Mouse (Mus musculus): ENCODE results near the gene Olig1. TPM values are rescaled to one million over a fixed set of nuclear protein-coding genes. Genes with fewer than 3 reads are reported as not detected.
A peak's percentile ranks its signal among the peaks of the same experiment; 100 is the strongest.

Olig1 gene
- 3.8 and 6.4 TPM in 2 replicates for polyA plus RNA-seq (2015; fragmentation: Nextera tagmentation; extraction: Ambion mirVana)

- Histone ChIP-seq H3K9me3 (replicated peaks) (no peaks in the 10 kb centered on the region), H3K36me3 (no peaks in the 10 kb centered on the region), H3K4me1 (peaks cover 29% of the 10 kb centered on the region), H3K27me3 (peaks cover 95% of the 10 kb centered on the region), H3K4me2 (replicated peaks) (peak within 1 kb of the TSS; percentile 73), H3K9ac (no peak within 1 kb of the TSS), H3K27ac (replicated peaks) (no peak within 1 kb of the TSS), H3K4me3 (replicated peaks) (peak within 1 kb of the TSS; percentile 40)
- WGBS = under 1% methylated on average over 64 of the region's 64 CpGs
- ATAC-seq (ENCODE audit: insufficient number of reproducible peaks, low FRiP score, low TSS enrichment, low read depth) = 0 out of 2 replicates have a peak, but pooled peaks have one; percentile 75
These were observed at the start of gene Olig1 for GRCm38 (mm10) chr16:91269468-91270211. TSS of gene Olig1 (plus strand) at chr16:91269772.

DNA sequence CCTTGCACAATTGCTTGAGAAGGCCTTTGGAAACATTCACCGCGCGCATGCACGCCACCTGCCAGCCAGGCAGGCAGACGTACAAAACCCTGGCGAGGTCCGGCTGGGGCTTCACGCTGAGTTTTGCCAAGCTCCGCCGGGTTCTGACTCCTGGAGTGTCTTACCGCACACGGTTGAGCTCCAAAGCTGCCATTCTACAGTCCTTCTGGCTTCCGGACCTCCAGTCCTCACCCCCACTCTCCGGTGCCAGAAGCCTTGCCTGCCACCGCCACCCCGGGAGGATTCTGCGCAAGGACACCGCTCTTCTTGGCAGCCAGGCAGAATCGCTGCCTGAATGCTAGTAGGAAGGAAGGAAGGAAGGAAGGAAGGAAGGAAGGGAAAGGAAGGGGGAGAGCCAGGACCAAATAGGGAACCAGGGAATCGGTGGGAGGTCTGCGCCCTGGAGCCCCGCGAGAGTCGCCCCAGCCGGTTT, 47.4 kb upstream of the Olig1 start:
- H3K4me2 ChIP-seq (replicated peaks) = peak overlapping the region; percentile 33
- 1% methylated on average over 25 of the region's 25 CpGs for WGBS
- peak overlapping the region; percentile 19; the same call in 1 of the 2 replicates for H3K4me3 ChIP-seq (replicated peaks)

GRCm38 (mm10) chr16:91222643-91223271, 46.8 kb upstream of the Olig1 start:
- H3K4me1 ChIP-seq = peaks cover 54% of the 10 kb centered on the region
- H3K36me3 ChIP-seq = no peaks in the 10 kb centered on the region
- no peak overlapping the region for H3K27ac ChIP-seq (replicated peaks)
- H3K9ac ChIP-seq = no peak overlapping the region
- ATAC-seq (ENCODE audit: insufficient number of reproducible peaks, low FRiP score, low TSS enrichment, low read depth) = no peak
- peak overlapping the region; percentile 19; the same call in 1 of the 2 replicates for H3K4me3 ChIP-seq (replicated peaks)
- H3K4me2 ChIP-seq (replicated peaks) = peak overlapping the region; percentile 33
- WGBS = under 1% methylated on average over 27 of the region's 27 CpGs
- H3K27me3 ChIP-seq = peaks cover 99% of the 10 kb centered on the region
- 0 out of 2 replicates have a peak, but pooled peaks cover 3% of the 10 kb centered on the region for H3K9me3 ChIP-seq (replicated peaks)

More for the DNA sequence above, 47.4 kb upstream of the Olig1 start:
- Histone ChIP-seq H3K27me3 (peaks cover 98% of the 10 kb centered on the region), H3K4me1 (peaks cover 51% of the 10 kb centered on the region), H3K36me3 (no peaks in the 10 kb centered on the region), H3K9me3 (replicated peaks) (0 out of 2 replicates have a peak, but pooled peaks cover 3% of the 10 kb centered on the region), H3K27ac (replicated peaks) (no peak overlapping the region), H3K9ac (no peak overlapping the region)
- ATAC-seq (ENCODE audit: insufficient number of reproducible peaks, low FRiP score, low TSS enrichment, low read depth) = no peak

DNA sequence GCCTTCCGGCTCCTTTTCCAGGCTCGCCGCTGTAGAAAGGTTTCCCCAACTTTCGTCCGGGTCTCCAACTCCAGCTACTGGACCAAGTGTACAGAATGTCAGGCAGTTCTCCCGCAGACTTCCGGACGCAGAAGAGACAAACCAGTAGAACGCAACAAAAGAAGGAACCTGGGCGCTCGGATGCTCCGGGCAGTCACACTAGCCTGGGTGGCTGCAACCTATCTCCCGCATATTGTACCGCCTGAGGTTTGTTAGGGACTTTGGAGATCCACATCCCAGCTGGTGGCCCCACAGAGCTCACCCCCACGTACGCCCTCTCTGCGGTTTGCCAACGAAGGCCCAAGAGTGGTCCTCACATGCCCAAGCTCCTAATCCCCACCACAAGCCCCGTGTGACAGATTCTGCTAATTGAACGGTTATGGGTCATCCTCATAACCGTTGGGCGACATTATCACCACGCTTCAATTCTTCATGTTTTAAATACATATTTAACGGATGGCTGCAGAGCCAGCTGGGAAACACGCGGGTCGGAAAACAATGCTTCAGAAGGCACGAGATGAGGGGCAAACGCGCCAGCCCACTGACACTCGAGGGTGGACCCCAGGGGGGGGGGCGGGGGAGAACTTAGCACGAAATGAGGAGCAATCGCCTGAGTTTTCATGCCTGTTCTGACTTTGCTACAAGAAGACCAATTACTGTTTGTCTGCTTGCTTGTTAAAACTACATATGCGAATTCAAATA, 46.1 kb upstream of the Olig1 start:
- H3K36me3 ChIP-seq = no peaks in the 10 kb centered on the region
- H3K27ac ChIP-seq (replicated peaks) = no peak overlapping the region
- H3K9me3 ChIP-seq (replicated peaks) = no peaks in the 10 kb centered on the region
- H3K27me3 ChIP-seq = peaks cover 100% of the 10 kb centered on the region
- ATAC-seq (ENCODE audit: insufficient number of reproducible peaks, low FRiP score, low TSS enrichment, low read depth) = no peak
- no peak overlapping the region for H3K9ac ChIP-seq
- H3K4me1 ChIP-seq = peaks cover 54% of the 10 kb centered on the region
- under 1% methylated on average over 35 of the region's 35 CpGs for WGBS
- H3K4me2 ChIP-seq (replicated peaks) = no peak overlapping the region; the same call in 1 of the 2 replicates
- H3K4me3 ChIP-seq (replicated peaks) = 0 out of 2 replicates have a peak overlapping the region, but pooled peaks have one; percentile 19

DNA sequence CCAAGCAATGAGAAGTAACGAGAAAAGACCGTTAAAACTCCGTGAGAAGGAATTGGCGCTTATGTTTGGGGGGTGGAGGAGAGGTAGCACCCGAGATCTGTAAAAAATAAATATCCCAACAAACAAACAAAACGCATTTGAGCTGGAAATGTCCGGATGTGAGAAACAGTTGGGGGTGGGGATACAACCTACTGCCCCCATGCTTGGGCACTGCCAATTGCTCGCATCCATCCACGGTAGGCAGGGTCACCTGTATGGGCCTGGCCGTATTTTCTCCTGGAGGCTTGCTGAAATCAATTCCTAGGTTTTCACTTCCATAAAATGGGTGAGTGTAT, 45.5 kb upstream of the Olig1 start:
- no peaks in the 10 kb centered on the region for H3K36me3 ChIP-seq
- no peak for ATAC-seq (ENCODE audit: insufficient number of reproducible peaks, low FRiP score, low TSS enrichment, low read depth)
- H3K4me2 ChIP-seq (replicated peaks) = no peak overlapping the region
- H3K4me3 ChIP-seq (replicated peaks) = no peak overlapping the region
- no peaks in the 10 kb centered on the region for H3K9me3 ChIP-seq (replicated peaks)
- H3K27me3 ChIP-seq = peaks cover 100% of the 10 kb centered on the region
- no peak overlapping the region for H3K9ac ChIP-seq
- H3K4me1 ChIP-seq = peaks cover 57% of the 10 kb centered on the region
- H3K27ac ChIP-seq (replicated peaks) = no peak overlapping the region
- WGBS = 4% methylated on average over 10 of the region's 10 CpGs

DNA sequence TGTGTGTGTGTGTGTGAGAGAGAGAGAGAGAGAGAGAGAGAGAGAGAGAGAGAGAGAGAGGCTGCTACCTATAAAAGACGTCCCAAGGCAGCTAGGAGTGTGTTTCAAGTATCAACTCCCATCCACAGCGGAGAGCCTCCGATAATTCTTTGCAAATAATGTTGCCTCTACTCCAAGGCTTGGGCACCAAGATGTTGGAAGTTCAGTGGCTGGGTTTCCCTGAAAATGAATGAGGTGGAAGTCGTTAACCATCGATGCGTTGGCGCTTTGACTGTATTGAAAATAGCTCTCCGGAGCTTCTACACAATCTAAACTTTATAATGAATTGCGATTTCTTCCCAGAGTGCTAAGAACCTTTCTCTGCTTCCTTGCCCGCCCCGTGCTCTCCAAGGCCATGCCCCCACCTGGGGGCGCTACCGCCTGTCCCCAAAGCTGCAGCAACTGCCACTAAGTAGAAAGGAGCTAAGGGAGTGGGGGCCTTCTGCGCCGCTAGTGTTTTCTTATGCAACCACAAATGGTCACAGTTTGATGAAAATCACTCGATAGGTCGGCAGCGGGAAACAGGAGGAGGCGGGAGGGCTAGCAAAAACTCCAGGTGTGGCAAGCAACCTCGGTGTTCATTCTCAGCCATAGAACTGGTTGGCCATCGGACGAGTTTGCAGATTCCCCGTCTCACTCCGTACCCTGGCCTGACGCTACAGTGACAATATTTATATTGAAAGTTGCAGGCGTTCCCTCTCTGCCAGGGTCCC, 44.9 kb upstream of the Olig1 start:
- H3K4me1 ChIP-seq = peaks cover 55% of the 10 kb centered on the region
- peaks cover 100% of the 10 kb centered on the region for H3K27me3 ChIP-seq
- WGBS = 1% methylated on average over 26 of the region's 26 CpGs
- H3K4me3 ChIP-seq (replicated peaks) = peak overlapping the region; percentile 32
- no peak for ATAC-seq (ENCODE audit: insufficient number of reproducible peaks, low FRiP score, low TSS enrichment, low read depth)
- H3K9ac ChIP-seq = no peak overlapping the region
- H3K9me3 ChIP-seq (replicated peaks) = no peaks in the 10 kb centered on the region
- no peak overlapping the region for H3K27ac ChIP-seq (replicated peaks)
- no peaks in the 10 kb centered on the region for H3K36me3 ChIP-seq
- peak overlapping the region; percentile 43 for H3K4me2 ChIP-seq (replicated peaks)

DNA sequence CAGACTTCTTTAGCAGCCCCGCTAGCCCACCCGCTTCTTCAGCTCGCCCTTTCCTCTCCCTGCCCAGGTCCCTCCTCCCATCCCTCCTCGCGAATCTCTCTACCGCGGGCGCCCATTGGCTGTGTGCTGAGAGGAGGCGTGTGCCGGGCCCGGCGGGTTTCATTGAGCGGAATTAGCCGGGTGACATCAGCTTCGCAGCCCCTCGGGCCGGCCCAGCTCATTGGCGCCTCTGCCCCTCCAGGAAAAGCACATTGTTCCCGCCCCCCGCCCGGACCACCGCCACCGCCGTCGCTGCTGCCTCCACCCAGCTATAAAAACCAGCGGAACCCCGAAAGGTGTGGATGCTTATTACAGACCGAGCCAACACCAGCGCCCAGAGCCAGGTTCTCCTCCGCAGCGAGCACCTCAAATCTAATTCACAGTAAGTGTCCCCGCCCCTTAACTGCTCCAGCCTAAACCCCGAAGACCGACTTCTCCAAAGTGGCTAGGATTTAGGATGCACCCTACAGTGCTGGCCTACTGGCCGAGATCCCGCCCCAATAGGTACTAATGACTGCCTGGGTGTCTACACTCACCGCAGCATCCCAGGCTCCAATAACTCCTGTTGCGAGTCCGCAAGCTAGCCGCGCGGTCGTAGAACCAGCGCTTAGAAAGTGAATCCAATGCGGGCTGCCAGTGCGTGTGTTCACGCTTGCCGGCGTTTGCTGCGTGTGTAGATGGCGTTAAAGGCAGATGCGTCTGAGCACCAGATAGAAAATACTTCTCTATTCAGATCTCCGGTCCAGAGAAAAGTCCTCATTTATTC, 44.1 kb upstream of the Olig1 start, which contains the start of gene Olig2:
Gene Olig2, plus strand, starts transcription at position 225 of the 805 bp plus-strand sequence.
- ATAC-seq (ENCODE audit: insufficient number of reproducible peaks, low FRiP score, low TSS enrichment, low read depth) = peak; percentile 75
- Histone ChIP-seq H3K9me3 (replicated peaks) (no peaks in the 10 kb centered on the region), H3K4me1 (peaks cover 48% of the 10 kb centered on the region), H3K4me2 (replicated peaks) (peak within 1 kb of the TSS; percentile 43), H3K36me3 (no peaks in the 10 kb centered on the region), H3K9ac (no peak within 1 kb of the TSS), H3K27me3 (peaks cover 99% of the 10 kb centered on the region), H3K4me3 (replicated peaks) (peak within 1 kb of the TSS; percentile 32), H3K27ac (replicated peaks) (no peak within 1 kb of the TSS)
- under 1% methylated on average over 53 of the region's 53 CpGs for WGBS

DNA sequence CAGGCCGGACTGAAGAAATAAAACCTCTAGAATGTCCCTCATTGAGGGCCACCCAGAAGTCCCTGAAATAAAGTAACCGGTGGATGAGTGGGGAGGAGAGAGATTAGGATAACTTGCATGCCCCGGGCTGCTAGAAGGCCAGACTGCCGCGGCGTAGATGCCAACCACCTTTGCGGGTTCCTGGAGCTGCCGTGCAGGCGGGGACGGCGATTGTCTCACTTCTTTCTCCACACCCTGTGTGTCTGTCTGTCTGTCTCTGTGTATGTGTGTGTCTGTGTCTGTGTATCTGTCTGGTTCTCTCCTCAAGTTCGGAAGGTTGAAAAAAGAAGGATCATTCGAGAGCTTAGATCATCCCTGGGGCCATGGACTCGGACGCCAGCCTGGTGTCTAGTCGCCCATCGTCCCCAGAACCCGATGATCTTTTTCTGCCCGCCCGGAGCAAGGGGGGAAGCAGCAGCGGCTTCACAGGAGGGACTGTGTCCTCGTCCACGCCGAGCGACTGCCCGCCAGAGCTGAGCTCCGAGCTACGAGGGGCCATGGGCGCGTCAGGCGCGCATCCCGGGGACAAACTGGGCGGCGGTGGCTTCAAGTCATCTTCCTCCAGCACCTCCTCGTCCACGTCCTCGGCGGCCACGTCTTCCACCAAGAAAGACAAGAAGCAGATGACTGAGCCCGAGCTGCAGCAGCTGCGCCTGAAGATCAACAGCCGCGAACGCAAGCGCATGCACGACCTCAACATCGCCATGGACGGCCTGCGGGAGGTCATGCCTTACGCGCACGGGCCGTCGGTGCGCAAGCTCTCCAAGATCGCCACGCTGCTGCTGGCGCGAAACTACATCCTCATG, 43.3 kb upstream of the Olig1 start:
- Histone ChIP-seq H3K36me3 (no peaks in the 10 kb centered on the region), H3K27ac (replicated peaks) (no peak overlapping the region), H3K4me3 (replicated peaks) (peak overlapping the region; percentile 18), H3K4me2 (replicated peaks) (peak overlapping the region; percentile 43), H3K27me3 (peaks cover 99% of the 10 kb centered on the region), H3K4me1 (peaks cover 48% of the 10 kb centered on the region), H3K9ac (no peak overlapping the region), H3K9me3 (replicated peaks) (no peaks in the 10 kb centered on the region)
- ATAC-seq (ENCODE audit: insufficient number of reproducible peaks, low FRiP score, low TSS enrichment, low read depth) = no peak
- 1% methylated on average over 60 of the region's 60 CpGs for WGBS

DNA sequence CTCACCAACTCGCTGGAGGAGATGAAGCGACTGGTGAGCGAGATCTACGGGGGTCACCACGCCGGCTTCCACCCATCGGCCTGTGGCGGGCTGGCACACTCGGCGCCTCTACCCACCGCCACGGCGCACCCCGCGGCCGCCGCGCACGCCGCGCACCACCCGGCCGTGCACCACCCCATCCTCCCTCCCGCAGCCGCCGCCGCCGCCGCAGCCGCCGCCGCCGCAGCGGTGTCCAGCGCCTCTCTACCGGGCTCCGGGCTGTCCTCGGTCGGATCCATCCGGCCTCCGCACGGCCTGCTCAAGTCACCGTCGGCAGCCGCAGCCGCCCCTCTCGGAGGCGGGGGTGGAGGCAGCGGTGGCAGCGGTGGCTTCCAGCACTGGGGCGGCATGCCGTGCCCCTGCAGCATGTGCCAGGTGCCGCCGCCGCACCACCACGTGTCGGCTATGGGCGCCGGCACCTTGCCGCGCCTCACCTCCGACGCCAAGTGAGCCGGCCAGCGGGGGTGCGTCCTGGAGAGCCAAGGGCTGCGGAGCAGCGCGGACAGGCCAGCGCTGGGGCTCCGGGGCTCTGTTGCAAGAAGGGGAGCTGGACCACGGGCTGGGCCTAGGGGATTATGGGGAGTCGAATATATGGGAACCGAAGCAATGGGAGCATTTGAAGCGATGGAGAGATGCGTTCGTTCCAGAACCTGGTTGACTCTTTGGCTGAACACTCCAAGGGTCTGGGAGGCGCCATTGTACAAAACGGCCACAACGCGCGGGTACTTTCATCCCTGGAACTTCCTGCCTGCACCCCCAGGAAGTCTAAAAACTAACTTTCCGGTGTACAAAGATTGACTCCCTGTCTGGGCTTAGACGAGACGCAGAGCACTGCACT, 42.5 kb upstream of the Olig1 start:
- no peak for ATAC-seq (ENCODE audit: insufficient number of reproducible peaks, low FRiP score, low TSS enrichment, low read depth)
- Histone ChIP-seq H3K4me2 (replicated peaks) (peak overlapping the region; percentile 31), H3K36me3 (no peaks in the 10 kb centered on the region), H3K27ac (replicated peaks) (no peak overlapping the region), H3K9ac (no peak overlapping the region), H3K9me3 (replicated peaks) (no peaks in the 10 kb centered on the region), H3K4me3 (replicated peaks) (peak overlapping the region; percentile 18), H3K27me3 (peaks cover 99% of the 10 kb centered on the region), H3K4me1 (peaks cover 44% of the 10 kb centered on the region)
- WGBS = under 1% methylated on average over 84 of the region's 85 CpGs

Measured in embryonic facial prominence, embryonic 15.5 days (tissue).